Mouse (Mus musculus): ENCODE results near the gene Adam20. TPM values are rescaled to one million over a fixed set of nuclear protein-coding genes. Genes with fewer than 3 reads are reported as not detected.

Gene Adam20
- polyA plus RNA-seq (2015; fragmentation: Nextera tagmentation; extraction: Ambion mirVana): not detected in 2 replicates

DNA sequence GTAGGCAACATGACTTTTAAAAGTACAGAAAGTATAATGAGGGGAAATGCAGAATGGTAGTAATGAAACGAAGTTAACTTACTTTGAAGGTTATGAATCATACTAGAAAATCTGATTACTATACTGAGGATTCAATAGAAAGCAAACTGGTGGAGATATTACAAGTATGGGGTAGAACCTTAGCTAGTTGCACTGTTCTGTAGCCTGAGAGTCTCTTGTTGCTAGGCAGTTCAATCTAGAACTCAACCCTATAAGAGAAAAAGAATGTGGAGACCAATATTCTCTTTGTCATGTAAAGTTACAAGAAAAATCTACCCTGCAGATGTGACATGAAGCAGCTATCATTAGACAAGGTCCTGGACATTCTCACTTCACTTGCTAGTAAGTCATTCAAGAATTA is at the start of gene Adam20:
Gene Adam20, plus strand, starts transcription at position 301 of the 400 bp plus-strand sequence.

DNA sequence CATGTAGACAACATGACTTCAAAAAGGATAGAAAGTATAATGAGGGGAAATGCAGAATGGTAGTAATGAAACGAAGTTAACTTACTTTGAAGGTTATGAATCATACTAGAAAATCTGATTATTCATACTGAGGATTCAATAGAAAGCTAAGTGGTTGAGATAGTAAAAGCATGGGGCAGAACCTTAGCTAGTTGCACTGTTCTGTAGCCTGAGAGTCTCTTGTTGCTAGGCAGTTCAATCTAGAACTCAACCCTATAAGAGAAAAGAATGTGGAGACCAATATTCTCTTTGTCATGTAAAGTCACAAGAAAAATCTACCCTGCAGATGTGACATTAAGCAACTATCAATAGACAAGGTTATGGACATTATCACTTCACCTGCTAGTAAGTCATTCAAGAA is 41.2 kb upstream of the Adam20 start, which contains the start of gene Adam25:
Gene Adam25, plus strand, starts transcription at position 301 of the 400 bp plus-strand sequence.

Other genes starting within 250 kb of the Adam20 start
- not detected in 2 replicates for gene Adam24, start 118.2 kb upstream of the Adam20 start, polyA plus RNA-seq (2015; fragmentation: Nextera tagmentation; extraction: Ambion mirVana)
- gene Adam25, start 41.1 kb upstream of the Adam20 start, polyA plus RNA-seq (2015; fragmentation: Nextera tagmentation; extraction: Ambion mirVana): not detected in 2 replicates
- gene Adam39, start 29.7 kb downstream of the Adam20 start, polyA plus RNA-seq (2015; fragmentation: Nextera tagmentation; extraction: Ambion mirVana): not detected in 2 replicates

All from neural tube, postnatal 0 days (tissue).